Mouse (Mus musculus): Measurements from ENCODE around the gene Actr2.

- TF ChIP-seq CTCF (IDR thresholded peaks at IDR 0.05; ENCODE audit: low read depth), result no peak
- no peak for TF ChIP-seq EP300 (optimal IDR thresholded peaks at IDR 0.05)
Measured at GRCm38 (mm10) chr11:20126673-20127516, 14.2 kb upstream of the Actr2 start.
